Mouse (Mus musculus) MEL (cell line): ENCODE measurements at regions not wholly inside any gene's neighbourhood (a gene's known extent, or its start where the extent isn't known, plus 50 kb on each side); places are given as distances from the start of the nearest gene placed in this dataset.

Source experiments
- DNase-seq: peaks from one replicate; pipeline ENCODE4 v3.0.0; 2011; ENCODE audit warnings: low read depth, low spot score
- H3K27ac ChIP-seq: 2 replicates; pipeline ENCODE4 v1.5.1; 2012; ENCODE audit warnings: low read depth, mild to moderate bottlenecking, control low read depth, low read length, moderate library complexity; ENCODE audit not compliant: control insufficient read depth
- H3K27me3 ChIP-seq, 2 experiments: fragments of 150-350 bp in 1 of 2; sonication (generic) in 1 of 2; 2 replicates each; pipeline ENCODE4 v1.6.1; 2012; ENCODE audit warnings: low read length in 2 of 2, mild to moderate bottlenecking in 2 of 2, improper control_type of control experiment in 1 of 2, moderate library complexity in 1 of 2; ENCODE audit not compliant: insufficient read depth in 2 of 2, control insufficient read depth in 1 of 2
- H3K36me3 ChIP-seq, 2 experiments: 2 replicates each; pipeline ENCODE4 v1.6.1; 2012 to 2014; ENCODE audit warnings: low read length in 2 of 2, improper control_type of control experiment in 1 of 2, inconsistent platforms in 1 of 2, mild to moderate bottlenecking in 1 of 2; ENCODE audit not compliant: insufficient read depth in 2 of 2, control insufficient read depth in 1 of 2
- H3K4me1 ChIP-seq, 2 experiments: fragments of 150-350 bp in 1 of 2; sonication (generic) in 1 of 2; 2 replicates each; pipeline ENCODE4 v1.6.1; 2012; ENCODE audit warnings: low read length in 2 of 2, improper control_type of control experiment in 1 of 2, mild to moderate bottlenecking in 1 of 2; ENCODE audit not compliant: insufficient read depth in 2 of 2, control insufficient read depth in 1 of 2
- H3K4me3 ChIP-seq, 2 experiments: fragments of 150-350 bp in 1 of 2; sonication (generic) in 1 of 2; 2 replicates each; pipeline ENCODE4 v1.5.1; 2012; ENCODE audit warnings: low read depth in 2 of 2, low read length in 2 of 2, mild to moderate bottlenecking in 2 of 2, moderate library complexity in 2 of 2, control low read depth in 1 of 2, improper control_type of control experiment in 1 of 2; ENCODE audit not compliant: control insufficient read depth in 1 of 2, insufficient read depth in 1 of 2
- H3K79me2 ChIP-seq: 2 replicates; pipeline ENCODE4 v1.6.1; 2012; ENCODE audit warnings: mild to moderate bottlenecking, low read length, moderate library complexity; ENCODE audit not compliant: control insufficient read depth, poor library complexity, insufficient read depth
- H3K9ac ChIP-seq: 2 replicates; pipeline ENCODE4 v1.6.1; 2012; ENCODE audit warnings: low read depth, mild to moderate bottlenecking, control low read depth, low read length, moderate library complexity; ENCODE audit not compliant: control insufficient read depth, poor library complexity, severe bottlenecking
- H3K9me3 ChIP-seq: fragments of 150-350 bp; sonication (generic); replicated peaks from 2 replicates; pipeline ENCODE4 v1.6.1; 2012; ENCODE audit warnings: mild to moderate bottlenecking, low read length, improper control_type of control experiment, moderate library complexity; ENCODE audit not compliant: insufficient read depth
- BHLHE40 ChIP-seq: IDR thresholded peaks from 2 replicates; pipeline ENCODE4 v1.6.1; 2012; ENCODE audit warnings: low read depth, mild to moderate bottlenecking, inconsistent platforms, low read length, improper control_type of control experiment, borderline replicate concordance
- CHD1 ChIP-seq: IDR thresholded peaks from 2 replicates; pipeline ENCODE4 v1.6.1; 2012; ENCODE audit warnings: low read depth, mild to moderate bottlenecking, inconsistent platforms, low read length, improper control_type of control experiment
- CTCF ChIP-seq, 3 experiments: IDR thresholded peaks in 2 of 3; conservative IDR thresholded peaks in 1 of 3; 2 replicates each; pipeline ENCODE4 v1.5.1; 2011 to 2012; ENCODE audit warnings: low read length in 3 of 3, low read depth in 2 of 3, mild to moderate bottlenecking in 2 of 3, improper control_type of control experiment in 1 of 3, inconsistent platforms in 1 of 3, mixed read lengths in 1 of 3, moderate library complexity in 1 of 3; ENCODE audit not compliant: control insufficient read depth in 1 of 3, insufficient read depth in 1 of 3, poor library complexity in 1 of 3, severe bottlenecking in 1 of 3
- ELF1 ChIP-seq: IDR thresholded peaks from 2 replicates; pipeline ENCODE4 v1.6.1; 2014; ENCODE audit warnings: low read depth, mild to moderate bottlenecking, inconsistent platforms, low read length, improper control_type of control experiment, moderate library complexity
- EP300 ChIP-seq, 2 experiments: IDR thresholded peaks; 2 replicates each; pipeline ENCODE4 v1.6.1; 2011; ENCODE audit warnings: improper control_type of control experiment in 2 of 2, low read length in 2 of 2, low read depth in 1 of 2, mild to moderate bottlenecking in 1 of 2
- GABPA ChIP-seq: IDR thresholded peaks from 2 replicates; pipeline ENCODE4 v1.6.1; 2012; ENCODE audit warnings: low read depth, mild to moderate bottlenecking, inconsistent platforms, low read length, improper control_type of control experiment, moderate library complexity
- GATA1 ChIP-seq: IDR thresholded peaks from 2 replicates; pipeline ENCODE4 v1.6.1; 2011; ENCODE audit warnings: low read depth, low read length, improper control_type of control experiment
- JUND ChIP-seq: IDR thresholded peaks from 2 replicates; pipeline ENCODE4 v1.6.1; 2011; ENCODE audit warnings: low read depth, mild to moderate bottlenecking, improper control_type of control experiment, low read length
- MAFK ChIP-seq: IDR thresholded peaks from 2 replicates; pipeline ENCODE4 v1.6.1; 2011; ENCODE audit warnings: low read depth, mild to moderate bottlenecking, low read length, improper control_type of control experiment, borderline replicate concordance
- MYC ChIP-seq: IDR thresholded peaks from 2 replicates; pipeline ENCODE4 v1.6.1; 2011; ENCODE audit warnings: low read depth, mild to moderate bottlenecking, low read length, improper control_type of control experiment, moderate library complexity
- POLR2AphosphoS2 ChIP-seq: IDR thresholded peaks from 2 replicates; pipeline ENCODE4 v1.6.1; 2011; ENCODE audit warnings: low read length, improper control_type of control experiment
- POLR2AphosphoS5 ChIP-seq: IDR thresholded peaks from 2 replicates; pipeline ENCODE4 v1.6.1; 2012; ENCODE audit warnings: low read depth, borderline replicate concordance, mild to moderate bottlenecking, inconsistent platforms, low read length, moderate library complexity, mixed read lengths
- RAD21 ChIP-seq: IDR thresholded peaks from 2 replicates; pipeline ENCODE4 v1.6.1; 2011; ENCODE audit warnings: mild to moderate bottlenecking, low read depth, low read length, improper control_type of control experiment
- RCOR1 ChIP-seq: IDR thresholded peaks from 2 replicates; pipeline ENCODE4 v1.6.1; 2012; ENCODE audit warnings: low read depth, mild to moderate bottlenecking, inconsistent platforms, low read length, improper control_type of control experiment
- SIN3A ChIP-seq: IDR thresholded peaks from 2 replicates; pipeline ENCODE4 v1.6.1; 2012; ENCODE audit warnings: low read length, improper control_type of control experiment, inconsistent platforms
- SMC3 ChIP-seq: IDR thresholded peaks from 2 replicates; pipeline ENCODE4 v1.6.1; 2011; ENCODE audit warnings: low read depth, low read length, improper control_type of control experiment
- USF1 ChIP-seq: IDR thresholded peaks from 2 replicates; pipeline ENCODE4 v1.6.1; 2014; ENCODE audit warnings: low read depth, mild to moderate bottlenecking, inconsistent platforms, low read length, improper control_type of control experiment, moderate library complexity
- USF2 ChIP-seq, 2 experiments: IDR thresholded peaks; 2 replicates each; pipeline ENCODE4 v1.6.1; 2011 to 2012; ENCODE audit warnings: improper control_type of control experiment in 2 of 2, low read length in 2 of 2, borderline replicate concordance in 1 of 2, inconsistent platforms in 1 of 2, low read depth in 1 of 2, mild to moderate bottlenecking in 1 of 2; ENCODE audit not compliant: insufficient read depth in 1 of 2
- ZMIZ1 ChIP-seq: IDR thresholded peaks from 2 replicates; pipeline ENCODE4 v1.6.1; 2012; ENCODE audit warnings: low read depth, mild to moderate bottlenecking, inconsistent platforms, low read length, improper control_type of control experiment, moderate library complexity
- ZNF384 ChIP-seq: IDR thresholded peaks from 2 replicates; pipeline ENCODE4 v1.6.1; 2012; ENCODE audit warnings: low read depth, mild to moderate bottlenecking, inconsistent platforms, low read length, improper control_type of control experiment

DNA sequence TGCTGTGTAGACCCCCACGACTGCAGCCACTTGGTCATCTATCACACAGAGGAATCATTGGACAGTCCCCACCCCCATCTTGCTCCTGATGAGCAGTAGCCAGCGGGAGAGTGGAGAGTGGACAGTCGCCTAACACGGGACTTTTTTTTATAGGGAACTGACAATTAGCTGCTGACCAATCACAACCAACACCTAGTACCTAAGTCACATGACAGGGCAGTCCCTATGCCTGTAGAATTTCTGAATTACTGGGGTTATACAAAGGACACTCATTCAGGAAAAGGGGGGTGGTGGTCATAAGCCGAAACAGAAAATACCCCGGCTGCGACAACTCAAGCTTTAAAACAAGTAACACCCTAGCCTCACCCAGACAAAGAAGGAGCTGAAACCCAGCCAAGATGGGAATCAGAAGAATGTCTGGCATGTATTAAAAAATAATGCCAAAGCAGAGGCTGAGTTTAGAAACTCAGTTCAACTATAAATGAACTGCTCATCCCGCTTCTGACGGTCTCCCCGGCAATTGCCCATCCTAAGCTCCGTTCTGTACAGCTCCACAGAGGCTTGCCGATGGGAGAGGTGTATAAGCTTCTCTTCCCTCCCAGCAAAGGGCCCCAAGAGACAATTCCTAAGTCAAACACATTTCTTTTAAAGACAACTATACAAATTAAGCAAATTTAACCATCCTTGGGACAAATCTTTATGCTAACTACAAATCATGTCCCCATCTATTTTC, 313.8 kb downstream of the Tex13c3 start:
- DNase-seq, result no peak
- Histone ChIP-seq H3K79me2 (no peaks in the 10 kb centered on the region), H3K9ac (no peak overlapping the region), H3K9me3 (no peaks in the 10 kb centered on the region), H3K4me1 (peaks cover 6 to 12% of the 10 kb centered on the region in 2 experiments), H3K4me3 (no peak overlapping the region), H3K27ac (no peak overlapping the region), H3K27me3 (no peaks in the 10 kb centered on the region)
- TF ChIP-seq JUND, result no peak
- TF ChIP-seq CHD1, result no peak
- peak; percentile 33 for TF ChIP-seq USF1
- no peak for TF ChIP-seq SMC3
- no peak for TF ChIP-seq POLR2AphosphoS2
- TF ChIP-seq RCOR1, result no peak
- no peak for TF ChIP-seq MYC
- TF ChIP-seq, all 39 proteins: peak for 1
- H3K36me3 ChIP-seq, result peaks cover 0 to 42% of the 10 kb centered on the region in 2 experiments; a peak in 3 of 4 replicates

DNA sequence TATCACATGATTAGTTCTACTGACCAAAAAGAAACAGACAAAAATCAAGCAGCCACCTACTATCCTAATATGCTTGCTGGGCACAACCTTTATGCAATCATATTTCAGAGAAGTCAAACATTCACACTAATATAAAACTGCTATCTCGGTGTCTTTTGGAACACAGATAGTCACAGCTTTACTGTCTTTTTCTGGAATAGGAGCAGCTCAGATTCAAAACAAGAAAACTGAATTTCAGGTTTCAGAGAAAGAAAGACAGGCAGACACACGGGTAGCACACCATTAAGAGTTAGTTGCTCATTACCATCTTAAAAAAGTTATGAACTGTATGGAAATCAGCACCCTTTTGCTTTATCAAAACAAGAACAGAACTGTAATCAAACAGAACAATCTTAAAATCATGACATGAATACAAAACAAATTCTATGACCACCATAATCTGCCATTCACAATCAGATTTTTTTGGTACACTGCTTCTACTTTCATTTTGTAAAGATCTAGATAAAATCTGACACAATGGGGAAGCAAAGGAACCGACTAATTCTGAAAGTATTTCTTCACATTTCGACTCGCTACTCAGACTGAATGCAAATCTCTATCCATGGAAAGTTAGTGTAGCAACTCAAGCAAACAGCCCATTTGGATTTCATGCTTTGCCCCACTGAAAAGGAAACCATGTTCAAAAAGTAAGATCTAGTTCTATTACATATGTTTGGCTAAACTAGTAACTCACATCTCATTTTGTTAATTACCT, 315.1 kb downstream of the Tex13c3 start:
- peaks cover 6 to 12% of the 10 kb centered on the region in 2 experiments for H3K4me1 ChIP-seq
- no peak for DNase-seq
- H3K9me3 ChIP-seq, result no peaks in the 10 kb centered on the region
- H3K79me2 ChIP-seq, result no peaks in the 10 kb centered on the region
- TF ChIP-seq CHD1, result no peak
- no peak for TF ChIP-seq ELF1
- peak; percentile 34; the same call in 1 of the 2 replicates for TF ChIP-seq GATA1
- no peak for TF ChIP-seq SIN3A
- no peak overlapping the region for H3K9ac ChIP-seq
- no peaks in the 10 kb centered on the region for H3K27me3 ChIP-seq
- no peak overlapping the region for H3K4me3 ChIP-seq
- H3K27ac ChIP-seq, result no peak overlapping the region
- H3K36me3 ChIP-seq, result peaks cover 0 to 34% of the 10 kb centered on the region in 2 experiments; a peak in 3 of 4 replicates

DNA sequence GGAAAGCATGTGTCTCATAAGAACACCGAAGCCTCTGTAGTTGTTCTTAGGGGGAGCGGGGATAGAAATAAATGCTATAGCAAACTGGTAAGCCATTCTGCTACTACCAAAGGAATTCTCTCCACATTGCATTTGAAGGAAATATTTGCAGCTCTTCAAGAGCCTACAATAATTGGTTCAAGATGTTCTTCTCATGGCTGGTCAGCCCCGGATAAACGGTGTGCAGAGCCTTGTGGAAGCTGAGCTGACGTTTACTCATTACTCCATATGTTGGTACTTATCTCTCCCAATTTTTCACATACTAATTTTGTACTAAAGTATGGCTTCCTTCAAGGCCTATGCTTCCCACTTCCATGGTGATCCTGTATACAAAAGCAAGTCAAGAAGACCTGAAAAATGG, 317.0 kb downstream of the Tex13c3 start:
- no peak for DNase-seq
- no peak overlapping the region for H3K4me3 ChIP-seq
- no peak overlapping the region for H3K27ac ChIP-seq

More for the DNA sequence above, 317.0 kb downstream of the Tex13c3 start:
- H3K9me3 ChIP-seq, result no peaks in the 10 kb centered on the region
- H3K27me3 ChIP-seq, result no peaks in the 10 kb centered on the region
- H3K9ac ChIP-seq, result no peak overlapping the region
- H3K79me2 ChIP-seq, result no peaks in the 10 kb centered on the region
- peaks cover 0 to 27% of the 10 kb centered on the region in 2 experiments; a peak in 3 of 4 replicates for H3K36me3 ChIP-seq
- TF ChIP-seq MAFK (no peak), BHLHE40 (no peak), ZMIZ1 (no peak), USF2 (IDR thresholded peaks at IDR 0.05; ENCODE audit: borderline replicate concordance in 1 of 2, insufficient read depth in 1 of 2, low read depth in 1 of 2, low read length in 2 of 2) (no peak), ZNF384 (no peak), RAD21 (no peak), USF1 (no peak), GABPA (no peak), POLR2AphosphoS5 (no peak), EP300 (IDR thresholded peaks at IDR 0.05; ENCODE audit: low read depth in 1 of 2, low read length in 2 of 2) (no peak), CTCF (IDR thresholded peaks at IDR 0.05 in 2 of 3, conservative IDR thresholded peaks at IDR 0.05 in 1 of 3; ENCODE audit: control insufficient read depth in 1 of 3, insufficient read depth in 1 of 3, low read depth in 2 of 3, low read length in 3 of 3, poor library complexity in 1 of 3, severe bottlenecking in 1 of 3) (no peak)
- TF ChIP-seq, all 39 proteins: peak for 0
- peaks cover 5 to 12% of the 10 kb centered on the region in 2 experiments for H3K4me1 ChIP-seq
